Mouse (Mus musculus): ENCODE data around the gene Uvrag. TPM values are rescaled to one million over a fixed set of nuclear protein-coding genes. Genes with fewer than 3 reads are reported as not detected.
A peak's percentile ranks its signal among the peaks of the same experiment; 100 is the strongest.

Uvrag gene
- 10 to 100 TPM; 47.6 to 68.3 TPM for total RNA-seq (2021)
- long read RNA-seq, experiment 1, full-length matches to known transcripts: 106 of 120 reads
- long read RNA-seq, experiment 1, partial matches to known transcripts: 3 of 120 reads
- long read RNA-seq, experiment 1, other reads (novel, unspliced or antisense): 11 of 120 reads
- long read RNA-seq, experiment 2, full-length matches to known transcripts: 60 of 73 reads
- long read RNA-seq, experiment 2, partial matches to known transcripts: 3 of 73 reads
- long read RNA-seq, experiment 2, other reads (novel, unspliced or antisense): 10 of 73 reads

- no peak for TF ChIP-seq CTCF (IDR thresholded peaks at IDR 0.05)
- intact Hi-C loops (cut with DNase I): loop anchor here (5.0 kb wide), 2 partner anchors 34 to 126 kb away; partner anchors contain the start of gene Map6
- peak within 1 kb of the TSS; percentile 85 for H3K4me3 ChIP-seq
- H3K27ac ChIP-seq: peak within 1 kb of the TSS; percentile 98
- DNase-seq (ENCODE audit: extremely low spot score in 1 of 2, low spot score in 2 of 2): peak; percentile 99 to 100
Measured at GRCm38 (mm10) chr7:99140984-99141918, at the start of gene Uvrag. Gene Uvrag, minus strand, starts transcription at chr7:99141141.

DNA sequence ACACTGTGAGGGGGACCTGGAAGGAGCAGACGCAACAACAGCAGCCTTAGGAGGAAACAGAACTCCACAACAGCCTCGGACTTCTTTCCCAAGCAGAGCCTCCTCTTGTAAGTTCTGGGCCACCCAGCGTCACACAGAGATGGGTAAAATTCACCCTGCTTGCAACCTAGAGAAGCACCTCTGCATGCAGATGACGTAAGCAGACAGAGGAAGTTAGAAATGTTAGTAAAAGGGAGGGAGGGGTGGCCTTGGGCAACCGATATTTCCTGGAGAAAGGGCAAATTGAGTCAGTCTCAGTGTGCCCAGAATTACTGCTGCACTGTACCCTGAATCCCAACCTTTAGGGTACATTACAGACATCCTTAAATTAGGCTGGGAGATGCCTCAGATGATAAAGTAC lies 48.9 kb upstream of the Uvrag start:
- intact Hi-C loops (cut with DNase I): no loop called here
- TF ChIP-seq CTCF (IDR thresholded peaks at IDR 0.05): no peak
- no peak for DNase-seq (ENCODE audit: extremely low spot score in 1 of 2, low spot score in 2 of 2)
- no peak overlapping the region for H3K27ac ChIP-seq
- H3K4me3 ChIP-seq: no peak overlapping the region

DNA sequence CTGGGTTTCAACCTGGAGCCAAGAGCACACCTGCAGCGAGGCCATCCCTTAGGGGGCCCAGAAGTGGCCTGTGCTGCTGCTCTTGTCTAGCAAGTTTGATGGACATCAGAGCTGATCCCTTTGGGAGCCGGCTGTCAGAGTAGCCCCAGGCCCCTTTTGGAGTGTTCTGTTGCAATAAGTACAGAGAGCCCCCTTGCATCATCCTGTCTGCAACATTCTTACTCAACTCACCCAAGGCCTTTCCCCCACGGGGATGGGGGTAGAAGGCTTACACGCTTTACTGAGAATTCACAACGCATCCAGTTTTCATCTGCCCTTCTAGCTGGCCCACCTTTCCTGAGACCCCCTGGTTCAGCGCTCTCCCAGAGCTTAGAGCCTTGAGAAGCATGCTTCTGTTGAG lies 47.7 kb upstream of the Uvrag start:
- Histone ChIP-seq H3K27ac (no peak overlapping the region), H3K4me3 (no peak overlapping the region)
- TF ChIP-seq CTCF (IDR thresholded peaks at IDR 0.05): no peak
- intact Hi-C loops (cut with DNase I): no loop called here
- no peak for DNase-seq (ENCODE audit: extremely low spot score in 1 of 2, low spot score in 2 of 2)

DNA sequence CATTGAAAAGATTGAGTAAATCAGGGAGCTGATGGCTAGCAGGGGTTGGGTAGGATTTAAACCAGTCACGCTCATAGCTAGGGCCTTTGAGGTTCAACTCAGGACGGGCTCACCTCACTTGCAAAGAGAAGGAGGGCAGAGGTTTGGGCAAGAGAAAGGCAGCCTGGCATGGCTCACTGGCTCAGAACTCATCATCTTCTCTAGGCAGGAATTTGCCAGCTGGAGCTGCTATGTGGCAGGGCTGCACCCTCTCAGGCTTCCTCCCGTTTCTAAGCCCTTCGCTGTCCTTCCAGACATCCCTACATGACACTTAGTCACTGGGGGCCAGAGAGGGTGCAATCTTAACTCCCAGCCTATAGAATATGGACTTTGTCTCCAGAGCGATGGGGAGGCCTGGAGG lies 46.5 kb upstream of the Uvrag start:
- Histone ChIP-seq H3K27ac (no peak overlapping the region), H3K4me3 (no peak overlapping the region)
- DNase-seq (ENCODE audit: extremely low spot score in 1 of 2, low spot score in 2 of 2): no peak
- intact Hi-C loops (cut with DNase I): no loop called here
- no peak for TF ChIP-seq CTCF (IDR thresholded peaks at IDR 0.05)

- Histone ChIP-seq H3K4me3 (no peak overlapping the region), H3K27ac (no peak overlapping the region)
- no peak for DNase-seq (ENCODE audit: extremely low spot score in 1 of 2, low spot score in 2 of 2)
- intact Hi-C loops (cut with DNase I): no loop called here
- no peak for TF ChIP-seq CTCF (IDR thresholded peaks at IDR 0.05)
Measured at GRCm38 (mm10) chr7:99185405-99185804, 44.5 kb upstream of the Uvrag start.

GRCm38 (mm10) chr7:99183751-99184150 lies 42.8 kb upstream of the Uvrag start:
- no peak for DNase-seq (ENCODE audit: extremely low spot score in 1 of 2, low spot score in 2 of 2)
- H3K4me3 ChIP-seq: no peak overlapping the region
- TF ChIP-seq CTCF (IDR thresholded peaks at IDR 0.05): no peak
- no peak overlapping the region for H3K27ac ChIP-seq
- intact Hi-C loops (cut with DNase I): loop anchor here (2.0 kb wide), 1 partner anchor 65 kb away; no protein-coding TSS in a partner anchor

- intact Hi-C loops (cut with DNase I): loop anchor here (2.0 kb wide), 1 partner anchor 66 kb away; no protein-coding TSS in a partner anchor
- Histone ChIP-seq H3K27ac (peak within 1 kb of the TSS; percentile 99), H3K4me3 (peak within 1 kb of the TSS; percentile 78)
- TF ChIP-seq CTCF (IDR thresholded peaks at IDR 0.05): no peak
- peak; percentile 92 to 95 for DNase-seq (ENCODE audit: extremely low spot score in 1 of 2, low spot score in 2 of 2)
Measured at GRCm38 (mm10) chr7:99182432-99183172, 41.7 kb upstream of the Uvrag start, which contains the start of gene Dgat2. Gene Dgat2, minus strand, starts transcription at chr7:99182719.

- intact Hi-C loops (cut with DNase I): loop anchor here (2.0 kb wide), 1 partner anchor 67 kb away; no protein-coding TSS in a partner anchor
- Histone ChIP-seq H3K27ac (peak overlapping the region; percentile 99), H3K4me3 (peak overlapping the region; percentile 78)
- DNase-seq (ENCODE audit: extremely low spot score in 1 of 2, low spot score in 2 of 2): peak; percentile 38 to 44
- no peak for TF ChIP-seq CTCF (IDR thresholded peaks at IDR 0.05)
Measured at GRCm38 (mm10) chr7:99181619-99182431, 40.9 kb upstream of the Uvrag start.

DNA sequence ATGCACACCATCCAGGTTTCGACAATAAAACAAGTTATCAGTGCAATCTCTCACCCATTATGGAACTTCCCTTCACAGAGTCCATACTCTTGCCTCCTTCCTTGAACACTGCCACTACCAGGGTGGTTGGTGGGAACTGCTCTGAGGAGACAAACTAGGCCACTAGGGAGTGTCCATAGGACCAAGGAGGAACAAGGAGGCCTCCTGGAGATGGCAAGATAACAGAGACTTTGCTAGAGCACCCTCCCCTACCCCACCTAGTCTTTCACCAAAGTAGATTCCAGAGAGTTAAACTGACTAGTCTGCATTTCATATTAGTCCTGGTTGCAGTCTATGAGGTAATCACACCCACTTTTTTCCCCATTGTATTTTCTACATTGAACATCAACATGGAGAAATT lies 39.2 kb upstream of the Uvrag start:
- no peak for TF ChIP-seq CTCF (IDR thresholded peaks at IDR 0.05)
- intact Hi-C loops (cut with DNase I): no loop called here

GRCm38 (mm10) chr7:99179271-99179670 lies 38.3 kb upstream of the Uvrag start:
- no peak for DNase-seq (ENCODE audit: extremely low spot score in 1 of 2, low spot score in 2 of 2)
- intact Hi-C loops (cut with DNase I): no loop called here
- no peak overlapping the region for H3K27ac ChIP-seq
- no peak overlapping the region for H3K4me3 ChIP-seq
- no peak for TF ChIP-seq CTCF (IDR thresholded peaks at IDR 0.05)

More for the DNA sequence above, 39.2 kb upstream of the Uvrag start:
- Histone ChIP-seq H3K4me3 (no peak overlapping the region; the same call in 1 of the 2 replicates), H3K27ac (no peak overlapping the region)
- DNase-seq (ENCODE audit: extremely low spot score in 1 of 2, low spot score in 2 of 2): no peak

GRCm38 (mm10) chr7:99177386-99177785 lies 36.4 kb upstream of the Uvrag start:
- Histone ChIP-seq H3K27ac (no peak overlapping the region), H3K4me3 (no peak overlapping the region)
- DNase-seq (ENCODE audit: extremely low spot score in 1 of 2, low spot score in 2 of 2): no peak
- TF ChIP-seq CTCF (IDR thresholded peaks at IDR 0.05): no peak
- intact Hi-C loops (cut with DNase I): no loop called here

All from left cerebral cortex, adult 2 months (tissue).